Mouse (Mus musculus): Measurements from ENCODE around the gene Ccnk. TPM values are rescaled to one million over a fixed set of nuclear protein-coding genes. Genes with fewer than 3 reads are reported as not detected.

Ccnk gene
- total and polyA plus RNA-seq, 2 experiments from 2014 or later = 1.5 to 4.3 TPM

- H3K36me3 ChIP-seq (replicated peaks; ENCODE audit: control insufficient read depth, insufficient read depth, low read length) = no peaks in the 10 kb centered on the region
- DNase-seq (ENCODE audit: low spot score) (no peak), ATAC-seq (ENCODE audit: insufficient read depth, low read depth) (no peak)
- H3K4me3 ChIP-seq (ENCODE audit: low read depth, low read length) = no peak overlapping the region
- H3K4me2 ChIP-seq (ENCODE audit: low read depth, low read length) = no peak overlapping the region
- no peak overlapping the region for H3K9ac ChIP-seq (replicated peaks; ENCODE audit: low read depth, low read length)
- WGBS = 63% methylated on average over 18 of the region's 18 CpGs
- TF ChIP-seq CTCF (IDR thresholded peaks at IDR 0.05; ENCODE audit: low read depth) = no peak
- TF ChIP-seq EP300 (IDR thresholded peaks at IDR 0.05; ENCODE audit: low read depth) = no peak
- H3K27ac ChIP-seq (ENCODE audit: low read depth) = 0 out of 2 replicates have a peak overlapping the region, but pooled peaks have one; percentile 87
- H3K4me1 ChIP-seq (ENCODE audit: control insufficient read depth, insufficient read depth) = peaks cover 71% of the 10 kb centered on the region
- no peaks in the 10 kb centered on the region for H3K9me3 ChIP-seq (replicated peaks; ENCODE audit: control insufficient read depth, low read length)
- H3K27me3 ChIP-seq (ENCODE audit: control insufficient read depth, insufficient read depth, low read length) = no peaks in the 10 kb centered on the region
These were observed 56.7 kb downstream of the Ccnk start for GRCm38 (mm10) chr12:108235976-108236555.

GRCm38 (mm10) chr12:108237300-108238006 is 58.1 kb downstream of the Ccnk start:
- Histone ChIP-seq H3K4me1 (ENCODE audit: control insufficient read depth, insufficient read depth) (peaks cover 74% of the 10 kb centered on the region), H3K4me2 (ENCODE audit: low read depth, low read length) (no peak overlapping the region), H3K4me3 (ENCODE audit: low read depth, low read length) (no peak overlapping the region), H3K27ac (ENCODE audit: low read depth) (peak overlapping the region; percentile 87), H3K27me3 (ENCODE audit: control insufficient read depth, insufficient read depth, low read length) (no peaks in the 10 kb centered on the region), H3K9ac (replicated peaks; ENCODE audit: low read depth, low read length) (no peak overlapping the region; the same call in 1 of the 2 replicates), H3K9me3 (replicated peaks; ENCODE audit: control insufficient read depth, low read length) (no peaks in the 10 kb centered on the region), H3K36me3 (replicated peaks; ENCODE audit: control insufficient read depth, insufficient read depth, low read length) (no peaks in the 10 kb centered on the region)
- WGBS = 41% methylated on average over 6 of the region's 6 CpGs
- ATAC-seq (ENCODE audit: insufficient read depth, low read depth) (peak; percentile 83), DNase-seq (ENCODE audit: low spot score) (peak; percentile 88)
- TF ChIP-seq CTCF (IDR thresholded peaks at IDR 0.05; ENCODE audit: low read depth) (no peak), EP300 (IDR thresholded peaks at IDR 0.05; ENCODE audit: low read depth) (peak; percentile 86)

- Histone ChIP-seq H3K27ac (ENCODE audit: low read depth) (peak overlapping the region; percentile 87), H3K9me3 (replicated peaks; ENCODE audit: control insufficient read depth, low read length) (no peaks in the 10 kb centered on the region), H3K9ac (replicated peaks; ENCODE audit: low read depth, low read length) (no peak overlapping the region), H3K4me3 (ENCODE audit: low read depth, low read length) (no peak overlapping the region), H3K36me3 (replicated peaks; ENCODE audit: control insufficient read depth, insufficient read depth, low read length) (no peaks in the 10 kb centered on the region), H3K27me3 (ENCODE audit: control insufficient read depth, insufficient read depth, low read length) (no peaks in the 10 kb centered on the region), H3K4me1 (ENCODE audit: control insufficient read depth, insufficient read depth) (peaks cover 75% of the 10 kb centered on the region), H3K4me2 (ENCODE audit: low read depth, low read length) (no peak overlapping the region)
- ATAC-seq (ENCODE audit: insufficient read depth, low read depth) = no peak
- no peak for DNase-seq (ENCODE audit: low spot score)
- no peak for TF ChIP-seq CTCF (IDR thresholded peaks at IDR 0.05; ENCODE audit: low read depth)
- TF ChIP-seq EP300 (IDR thresholded peaks at IDR 0.05; ENCODE audit: low read depth) = no peak
- 76% methylated on average over 17 of the region's 17 CpGs for WGBS
These were observed 59.1 kb downstream of the Ccnk start for GRCm38 (mm10) chr12:108238395-108239035.

GRCm38 (mm10) chr12:108239441-108239840 is 60.1 kb downstream of the Ccnk start:
- Histone ChIP-seq H3K4me2 (ENCODE audit: low read depth, low read length) (no peak overlapping the region), H3K27me3 (ENCODE audit: control insufficient read depth, insufficient read depth, low read length) (no peaks in the 10 kb centered on the region), H3K9ac (replicated peaks; ENCODE audit: low read depth, low read length) (no peak overlapping the region), H3K4me3 (ENCODE audit: low read depth, low read length) (no peak overlapping the region), H3K4me1 (ENCODE audit: control insufficient read depth, insufficient read depth) (peaks cover 79% of the 10 kb centered on the region), H3K27ac (ENCODE audit: low read depth) (peak overlapping the region; percentile 87), H3K36me3 (replicated peaks; ENCODE audit: control insufficient read depth, insufficient read depth, low read length) (no peaks in the 10 kb centered on the region), H3K9me3 (replicated peaks; ENCODE audit: control insufficient read depth, low read length) (no peaks in the 10 kb centered on the region)
- ATAC-seq (ENCODE audit: insufficient read depth, low read depth) (peak; percentile 72), DNase-seq (ENCODE audit: low spot score) (peak; percentile 86)
- TF ChIP-seq CTCF (IDR thresholded peaks at IDR 0.05; ENCODE audit: low read depth) (no peak), EP300 (IDR thresholded peaks at IDR 0.05; ENCODE audit: low read depth) (no peak)
- 29% methylated on average over 5 of the region's 5 CpGs for WGBS

- Histone ChIP-seq H3K9ac (replicated peaks; ENCODE audit: low read depth, low read length) (no peak overlapping the region), H3K27me3 (ENCODE audit: control insufficient read depth, insufficient read depth, low read length) (no peaks in the 10 kb centered on the region), H3K4me2 (ENCODE audit: low read depth, low read length) (no peak overlapping the region), H3K36me3 (replicated peaks; ENCODE audit: control insufficient read depth, insufficient read depth, low read length) (no peaks in the 10 kb centered on the region), H3K4me3 (ENCODE audit: low read depth, low read length) (no peak overlapping the region), H3K4me1 (ENCODE audit: control insufficient read depth, insufficient read depth) (peaks cover 78% of the 10 kb centered on the region), H3K27ac (ENCODE audit: low read depth) (no peak overlapping the region), H3K9me3 (replicated peaks; ENCODE audit: control insufficient read depth, low read length) (no peaks in the 10 kb centered on the region)
- DNase-seq (ENCODE audit: low spot score) (no peak), ATAC-seq (ENCODE audit: insufficient read depth, low read depth) (no peak)
- WGBS = 88% methylated on average over 13 of the region's 13 CpGs
- TF ChIP-seq EP300 (IDR thresholded peaks at IDR 0.05; ENCODE audit: low read depth) (no peak), CTCF (IDR thresholded peaks at IDR 0.05; ENCODE audit: low read depth) (no peak)
These were observed 61.1 kb downstream of the Ccnk start for GRCm38 (mm10) chr12:108240401-108240890.
